Mouse (Mus musculus) regulatory T cell (primary cell): Measurements from ENCODE around the gene Naaladl1.
"Not testable (repeated sequence)": the region's sequence is repeated elsewhere in the genome, so short reads cannot be mapped to it uniquely, and the experiment has no call there.

ENCODE experiments used
- in situ Hi-C: fragments of 300-600 bp; cut with MboI, MseI; formaldehyde crosslinking; loops from one replicate; pipeline ENCODE4 v1.15.1; 2025; ENCODE audit warnings: high pct_unique_total_duplicates

Naaladl1 gene

DNA sequence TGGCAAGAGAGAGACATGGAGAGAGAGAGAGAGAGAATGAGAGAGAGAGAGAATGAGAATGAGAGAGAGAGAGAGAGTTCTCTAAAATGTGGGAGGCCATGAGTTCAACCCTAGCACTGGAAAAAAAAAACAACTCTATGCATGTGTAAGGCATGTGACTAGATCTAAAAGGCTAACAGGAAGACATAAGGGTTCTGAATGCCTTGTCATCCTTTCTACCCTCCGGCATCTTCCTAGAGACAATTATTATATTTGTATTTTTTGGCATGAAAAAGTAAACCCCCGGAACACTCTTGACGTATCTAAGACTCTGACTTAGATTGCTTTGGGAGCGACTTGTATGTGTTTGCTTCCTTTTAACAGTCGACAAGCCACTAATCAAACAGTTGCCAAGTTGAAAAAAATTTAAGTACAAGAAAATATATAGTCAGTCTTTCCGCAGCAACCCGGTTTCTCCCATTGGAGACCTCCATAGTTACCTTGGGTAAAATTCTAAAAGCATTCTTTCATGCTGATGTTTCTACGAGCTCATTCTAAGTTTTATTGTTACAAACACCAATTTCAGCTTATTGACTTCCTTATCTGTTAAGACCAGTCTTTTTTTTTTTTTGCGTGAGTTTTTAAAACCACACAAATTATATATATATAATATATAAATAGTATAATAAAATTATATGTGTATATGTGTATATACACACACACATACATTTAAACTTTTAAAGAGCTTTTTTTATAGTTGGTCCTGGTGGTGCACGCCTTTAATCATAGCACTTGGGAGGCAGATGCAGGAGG lies 21.4 kb downstream of the Naaladl1 start:
- in situ Hi-C loops = loop anchor here (5.0 kb wide), 1 partner anchor 165 kb away; the partner anchor contains the start of gene Pola2

DNA sequence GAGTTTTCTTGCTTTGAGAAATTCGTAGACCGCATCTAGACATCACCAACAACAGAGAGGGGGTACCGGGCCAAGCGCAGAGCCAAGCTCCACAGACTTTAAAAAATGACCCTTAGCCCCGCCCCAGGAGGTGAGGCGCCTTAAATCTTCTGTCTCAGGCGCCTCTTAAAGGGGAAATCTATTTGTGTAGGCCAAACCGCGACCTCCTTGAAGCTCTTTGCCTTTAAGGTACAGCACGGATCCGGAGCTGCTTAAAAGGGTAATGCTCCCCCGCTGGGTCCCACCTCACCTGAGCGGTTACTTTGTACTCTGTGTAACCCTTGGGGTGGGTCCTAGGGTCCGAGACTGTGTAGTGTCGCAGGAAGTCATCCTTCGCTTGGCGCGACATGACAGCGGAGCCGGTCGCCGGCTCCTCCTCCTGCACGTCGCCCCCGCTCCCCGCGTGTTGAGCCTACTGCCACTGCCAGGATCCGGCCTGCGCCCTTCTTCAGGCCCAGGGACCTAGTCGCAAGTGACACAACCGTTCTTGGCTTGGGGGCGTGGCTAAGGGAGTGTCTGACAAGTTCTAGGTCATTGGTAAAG lies 22.3 kb downstream of the Naaladl1 start, which contains the start of gene Snx15:
Snx15 (minus strand) TSS at position 545 of the 582 bp plus-strand sequence.
- in situ Hi-C loops = loop anchor here (5.0 kb wide), 1 partner anchor 166 kb away; the partner anchor contains the start of gene Pola2

DNA sequence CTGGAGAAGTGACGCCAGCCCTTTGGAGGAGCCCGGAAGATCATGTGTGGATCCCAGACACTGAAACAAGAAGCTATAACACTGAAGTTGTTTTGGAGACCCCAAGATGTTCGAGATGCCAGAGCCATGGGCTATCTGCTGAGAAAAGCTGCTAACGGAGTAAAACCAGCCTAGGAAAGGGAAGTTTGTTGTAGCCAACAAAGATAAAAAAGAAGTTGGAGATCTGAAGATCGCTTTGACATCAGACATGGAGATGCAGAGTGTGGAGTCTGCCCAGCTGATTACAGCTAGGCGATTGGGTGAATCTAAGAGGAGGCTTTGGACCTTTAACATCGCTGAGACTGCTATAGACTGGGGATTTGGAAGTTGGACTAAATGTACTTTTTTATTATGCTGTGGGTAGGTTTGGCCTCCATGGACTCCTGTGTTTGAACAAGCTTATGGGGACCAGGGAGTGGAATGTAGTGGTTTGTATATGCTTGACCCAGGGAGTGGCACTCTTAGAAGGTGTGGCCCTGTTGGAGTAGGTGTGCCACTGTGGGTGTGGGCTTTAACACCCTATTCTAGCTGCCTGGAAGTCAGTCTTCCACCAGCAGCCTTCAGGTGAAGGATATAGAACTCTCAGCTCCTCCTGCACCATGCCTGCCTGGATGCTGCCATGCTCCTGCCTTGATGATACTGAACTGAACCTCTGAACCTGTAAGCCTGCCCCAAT lies 25.0 kb downstream of the Naaladl1 start:
- in situ Hi-C loops = not testable (repeated sequence)

DNA sequence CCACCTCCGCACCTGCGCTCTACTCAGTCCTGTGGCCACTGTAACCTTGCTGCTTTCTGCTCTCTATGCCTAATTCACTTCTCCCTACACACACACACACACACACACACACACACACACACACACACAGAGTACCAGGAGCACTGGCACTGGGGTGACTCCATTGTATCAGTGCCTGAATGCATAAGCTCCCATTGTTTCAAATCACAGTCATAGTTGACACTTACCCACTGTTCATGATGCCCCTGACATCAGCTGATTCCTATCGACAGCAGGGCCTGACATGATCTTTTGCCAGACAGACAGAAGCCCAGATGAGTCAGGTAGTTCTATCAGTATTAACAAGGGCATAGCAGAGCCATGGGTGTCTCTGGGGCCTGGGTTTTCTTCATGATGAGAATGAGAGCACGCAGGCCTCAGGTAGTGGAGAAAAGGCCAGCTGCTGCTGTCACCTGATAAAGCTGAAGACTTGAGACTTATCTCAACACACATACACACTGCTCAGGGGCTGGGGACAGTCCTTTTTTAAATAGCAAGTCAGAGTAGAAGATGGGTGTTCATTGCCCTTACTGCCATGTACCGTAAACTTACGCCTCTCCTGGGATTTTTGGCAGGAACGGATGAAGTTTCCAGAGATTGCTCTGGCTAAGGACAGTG lies 26.7 kb downstream of the Naaladl1 start:
- in situ Hi-C loops = no loop called here

- in situ Hi-C loops = not testable (repeated sequence)
These were observed 27.6 kb downstream of the Naaladl1 start for GRCm38 (mm10) chr19:6133197-6133596.

DNA sequence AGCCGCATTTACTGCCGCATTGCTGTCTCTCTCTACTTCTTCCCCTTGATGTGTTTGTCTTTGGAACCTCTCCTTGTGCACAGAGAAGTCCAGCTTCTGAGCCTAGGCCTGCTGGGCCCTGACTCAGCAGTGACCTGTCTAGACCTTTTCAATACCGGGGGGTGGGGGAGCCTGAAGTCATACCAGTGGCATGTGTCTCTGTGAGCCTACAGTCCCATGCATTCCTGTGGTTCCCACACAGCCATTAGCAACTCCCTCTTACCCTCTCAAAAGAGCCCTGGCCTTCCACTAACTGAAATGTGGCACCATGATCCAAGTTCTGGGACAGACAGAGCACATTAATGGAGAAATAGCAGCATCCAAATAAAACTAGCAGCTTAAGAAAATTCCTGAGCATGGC lies 30.8 kb downstream of the Naaladl1 start:
- in situ Hi-C loops = no loop called here

- in situ Hi-C loops = no loop called here
These were observed 34.1 kb downstream of the Naaladl1 start for GRCm38 (mm10) chr19:6139701-6140100.

GRCm38 (mm10) chr19:6140374-6140677 lies 34.7 kb downstream of the Naaladl1 start:
- in situ Hi-C loops = no loop called here

- in situ Hi-C loops = no loop called here
These were observed 35.3 kb downstream of the Naaladl1 start, which contains the start of gene Batf2 for GRCm38 (mm10) chr19:6140678-6141393. Gene Batf2, plus strand, starts transcription at chr19:6140983.

DNA sequence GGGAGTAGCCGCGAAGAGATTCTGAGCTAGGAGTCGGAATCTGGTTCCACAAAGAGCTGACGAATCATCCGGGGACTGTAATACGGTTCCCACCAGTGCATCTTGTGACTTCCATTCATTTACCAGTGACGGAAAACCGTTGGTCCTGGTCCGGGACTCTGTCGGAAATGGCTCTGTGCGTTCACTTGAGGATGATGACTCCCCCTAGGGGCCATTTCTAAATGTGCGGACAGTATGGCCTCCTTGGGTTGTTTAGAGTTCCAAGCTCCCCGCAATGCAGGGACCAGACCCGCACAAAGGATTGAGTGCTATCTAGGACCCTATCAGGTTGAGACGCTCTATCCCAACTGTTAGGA lies 35.8 kb downstream of the Naaladl1 start, which contains the start of gene Arl2:
Arl2 (minus strand) TSS at position 155 of the 356 bp plus-strand sequence.
- in situ Hi-C loops = no loop called here

DNA sequence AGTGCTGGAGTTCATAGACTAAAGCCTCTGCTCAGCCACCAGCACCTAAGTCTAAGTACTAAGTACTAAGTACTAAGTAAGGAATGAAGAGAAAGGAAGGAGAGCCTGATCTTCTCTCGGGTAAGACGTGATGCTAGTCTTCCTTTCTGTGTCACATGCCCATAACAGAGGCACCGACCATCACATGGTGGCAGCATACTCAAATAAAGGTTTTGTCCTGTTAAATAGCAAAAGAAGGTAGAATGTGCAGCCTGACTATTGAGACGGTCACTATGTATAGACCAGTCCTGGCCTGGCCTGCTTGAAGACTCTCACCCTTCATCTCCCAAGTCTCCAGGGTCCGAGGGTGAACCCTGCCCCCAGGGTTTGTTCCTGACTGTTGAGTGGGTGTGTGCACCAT lies 39.3 kb downstream of the Naaladl1 start:
- in situ Hi-C loops = no loop called here

GRCm38 (mm10) chr19:6155174-6155573 lies 49.6 kb downstream of the Naaladl1 start:
- in situ Hi-C loops = no loop called here

DNA sequence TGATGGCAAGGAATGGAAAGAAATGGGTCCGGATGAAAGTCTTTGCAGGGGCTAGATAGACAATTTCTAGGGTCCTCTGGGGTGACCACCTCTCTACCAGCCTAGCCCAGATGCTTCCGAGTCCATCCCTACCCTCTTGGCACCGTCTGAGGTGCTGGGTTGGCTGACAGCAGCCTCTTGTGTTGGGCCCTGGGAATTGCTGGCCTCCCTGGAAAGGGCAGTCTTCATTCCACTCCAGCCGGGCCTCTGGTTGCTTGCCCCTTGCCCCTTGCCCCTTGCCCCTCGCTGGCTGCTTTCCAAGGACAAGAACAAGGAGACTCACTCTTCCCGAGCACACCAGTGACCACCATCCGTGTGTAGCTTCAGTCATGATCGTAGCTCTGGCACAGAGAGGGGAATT lies 50.8 kb downstream of the Naaladl1 start:
- in situ Hi-C loops = no loop called here

GRCm38 (mm10) chr19:6157220-6157619 lies 51.6 kb downstream of the Naaladl1 start:
- in situ Hi-C loops = no loop called here

DNA sequence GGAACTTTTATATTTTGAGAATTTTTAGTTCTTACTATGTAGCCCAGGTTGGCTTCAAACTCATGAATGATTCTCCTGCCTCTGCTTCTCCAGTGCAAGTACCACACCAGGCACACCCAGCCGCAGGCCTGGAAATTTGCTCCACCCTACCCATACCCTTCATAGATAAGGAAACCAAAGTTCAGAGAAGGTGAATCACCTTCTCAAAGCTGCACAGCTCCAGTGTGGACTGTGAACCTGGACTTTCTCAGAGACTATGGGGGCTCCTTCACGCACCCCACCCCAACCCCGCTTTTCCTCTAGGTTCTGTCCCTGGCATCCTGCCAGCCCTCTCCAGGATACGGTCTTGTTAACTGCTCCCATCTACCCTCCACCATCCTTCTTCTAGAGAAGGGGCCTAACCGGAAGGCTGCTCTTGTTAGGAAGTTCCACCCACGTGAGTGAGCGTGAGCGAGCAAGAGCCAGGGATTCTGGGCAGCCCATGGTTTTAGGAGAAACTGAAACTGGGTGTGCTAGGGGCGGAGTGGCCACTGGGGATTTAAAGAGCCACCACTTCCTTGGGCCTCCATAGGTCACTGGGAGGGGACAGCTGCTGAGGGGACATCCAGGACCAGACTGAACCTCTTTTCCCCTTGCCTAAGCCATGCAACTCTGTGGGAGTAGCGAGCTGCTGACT lies 58.4 kb downstream of the Naaladl1 start:
- in situ Hi-C loops = loop anchor here (10.0 kb wide), 1 partner anchor 421 kb away; no protein-coding TSS in a partner anchor
